In the genomic region with DNA sequence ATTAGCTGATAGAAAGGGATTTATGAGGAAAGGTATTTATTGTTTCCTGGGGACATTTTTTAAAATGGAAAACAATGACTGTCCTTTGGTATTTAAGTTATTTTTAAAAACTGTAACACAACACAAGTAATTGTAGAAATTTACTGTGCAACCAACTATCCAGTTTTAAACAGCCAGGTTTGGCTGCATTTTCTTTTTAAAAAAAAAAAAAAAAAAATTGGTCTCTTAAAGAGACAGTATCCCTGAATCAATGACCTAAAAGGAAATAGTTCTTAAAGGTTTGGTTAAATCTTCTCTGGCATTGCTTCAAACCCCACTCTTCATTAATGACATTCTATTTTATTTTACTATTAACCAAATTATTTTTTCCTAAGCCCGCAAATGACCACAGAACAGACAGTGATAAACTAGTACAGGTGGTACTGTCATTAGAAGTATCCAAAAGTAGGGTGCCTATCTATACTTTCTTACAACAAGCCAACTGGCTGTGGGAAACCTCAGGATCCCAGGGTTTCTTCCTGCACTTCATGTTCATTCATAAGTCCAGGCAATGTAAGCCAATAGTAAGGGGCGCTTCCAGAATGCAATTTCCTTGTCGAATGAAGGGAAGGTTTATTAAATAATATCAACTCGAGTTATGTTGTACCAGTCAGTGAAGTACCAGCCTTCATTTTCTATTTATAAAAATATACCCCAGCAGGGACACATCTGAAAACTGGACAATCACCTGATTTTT, we compare ENCODE assay signal across 10 mouse cellular contexts. TPM values are rescaled to one million over a fixed set of nuclear protein-coding genes. Genes with fewer than 3 reads are reported as not detected.
DNase-seq lines count a peak whose midpoint lies in the region; ATAC-seq and TF ChIP-seq lines count a peak whose summit lies in the region.
"Had no signal": no experiment of that assay in that cellular context is flagged by ENCODE, and none has a peak within 500 bp of the region (broad histone marks: within the 10 kb centered on the region; RNA-seq: fewer than 3 reads in every experiment).

No protein-coding gene starts in this region.

- peak overlapping the region; percentile 70 for H3K4me3 ChIP-seq in heart, embryonic 16.5 days (ENCODE audit: low read length)
- H3K4me3 ChIP-seq in heart, adult 2 months, result no peak overlapping the region
- H3K4me3 ChIP-seq in E14TG2a.4 (replicated peaks; ENCODE audit: low read length), result peak overlapping the region; percentile 70
- H3K4me3 ChIP-seq in embryonic facial prominence, embryonic 15.5 days (replicated peaks), result no peak overlapping the region
- H3K4me3 ChIP-seq in liver, embryonic 13.5 days (replicated peaks), result peak overlapping the region; percentile 63

- H3K27ac ChIP-seq in heart, embryonic 16.5 days (ENCODE audit: low read length), result peak overlapping the region; percentile 0; the same call in 1 of the 2 replicates
- no peak overlapping the region for H3K27ac ChIP-seq in heart, adult 2 months
- H3K27ac ChIP-seq in embryonic facial prominence, embryonic 15.5 days (replicated peaks), result no peak overlapping the region
- no peak overlapping the region for H3K27ac ChIP-seq in liver, embryonic 13.5 days

- intact Hi-C loops in heart, adult 2 months (cut with DNase I), result no loop called here

- TF ChIP-seq CTCF in heart, adult 2 months (IDR thresholded peaks at IDR 0.05), result no peak
- no peak for TF ChIP-seq CTCF in E14TG2a.4 (conservative IDR thresholded peaks at IDR 0.05; ENCODE audit: low read length)

- H3K79me2 ChIP-seq in heart, adult 2 months (replicated peaks; ENCODE audit: control insufficient read depth, insufficient read depth, low read length), result no peaks in the 10 kb centered on the region

- H3K9ac ChIP-seq in heart, embryonic 16.5 days (ENCODE audit: low read length), result peak overlapping the region; percentile 80
- no peak overlapping the region for H3K9ac ChIP-seq in heart, adult 2 months (ENCODE audit: low read depth, low read length)
- no peak overlapping the region for H3K9ac ChIP-seq in embryonic facial prominence, embryonic 15.5 days
- H3K9ac ChIP-seq in liver, embryonic 13.5 days, result peak overlapping the region; percentile 69

- H3K27me3 ChIP-seq in heart, embryonic 16.5 days (ENCODE audit: control insufficient read depth, insufficient read depth, low read length), result 0 out of 2 replicates have a peak, but pooled peaks cover 4% of the 10 kb centered on the region
- H3K27me3 ChIP-seq in heart, adult 2 months (ENCODE audit: control insufficient read depth, insufficient read depth, low read length), result peaks cover 3% of the 10 kb centered on the region; the same call in 1 of the 2 replicates
- H3K27me3 ChIP-seq in E14TG2a.4 (ENCODE audit: insufficient read depth, low read length), result peaks cover 2% of the 10 kb centered on the region; the same call in 1 of the 2 replicates
- peaks cover 21% of the 10 kb centered on the region for H3K27me3 ChIP-seq in embryonic facial prominence, embryonic 15.5 days
- no peaks in the 10 kb centered on the region for H3K27me3 ChIP-seq in liver, embryonic 13.5 days

- H3K36me3 ChIP-seq in heart, embryonic 16.5 days (ENCODE audit: control insufficient read depth, insufficient read depth), result no peaks in the 10 kb centered on the region
- no peaks in the 10 kb centered on the region for H3K36me3 ChIP-seq in heart, adult 2 months (ENCODE audit: control insufficient read depth, insufficient read depth, low read length)
- H3K36me3 ChIP-seq in E14TG2a.4 (ENCODE audit: insufficient read depth, low read length), result no peaks in the 10 kb centered on the region
- H3K36me3 ChIP-seq in embryonic facial prominence, embryonic 15.5 days, result no peaks in the 10 kb centered on the region
- H3K36me3 ChIP-seq in liver, embryonic 13.5 days, result no peaks in the 10 kb centered on the region

- ATAC-seq in heart, embryonic 16.5 days (replicated peaks; ENCODE audit: extremely low read depth, insufficient read depth, low FRiP score), result no peak
- ATAC-seq in embryonic facial prominence, embryonic 15.5 days (ENCODE audit: insufficient number of reproducible peaks, low FRiP score, low TSS enrichment, low read depth), result no peak
- ATAC-seq in liver, embryonic 13.5 days (ENCODE audit: low read depth), result no peak

- H3K9me3 ChIP-seq in heart, embryonic 16.5 days (replicated peaks; ENCODE audit: control insufficient read depth, low read length), result no peaks in the 10 kb centered on the region
- no peaks in the 10 kb centered on the region for H3K9me3 ChIP-seq in E14TG2a.4 (ENCODE audit: low read length)
- H3K9me3 ChIP-seq in embryonic facial prominence, embryonic 15.5 days (replicated peaks), result no peaks in the 10 kb centered on the region
- no peaks in the 10 kb centered on the region for H3K9me3 ChIP-seq in liver, embryonic 13.5 days (replicated peaks)

- no peak for TF ChIP-seq EP300 in heart, adult 2 months (IDR thresholded peaks at IDR 0.05; ENCODE audit: insufficient read depth, low read depth, low read length)

- 25% methylated on average over 4 of the region's 4 CpGs for WGBS in heart, embryonic 16.5 days
- WGBS in heart, adult 2 months, result 30% methylated on average over 4 of the region's 4 CpGs
- WGBS in embryonic facial prominence, embryonic 15.5 days, result 23% methylated on average over 4 of the region's 4 CpGs
- 25% methylated on average over 4 of the region's 4 CpGs for WGBS in liver, embryonic 13.5 days (ENCODE audit: insufficient replicate concordance)

- H3K4me1 ChIP-seq in heart, embryonic 16.5 days (ENCODE audit: control insufficient read depth, insufficient read depth, low read length), result 0 out of 2 replicates have a peak, but pooled peaks cover 3% of the 10 kb centered on the region
- H3K4me1 ChIP-seq in heart, adult 2 months (ENCODE audit: control insufficient read depth, insufficient read depth, low read length), result no peaks in the 10 kb centered on the region
- H3K4me1 ChIP-seq in E14TG2a.4 (replicated peaks; ENCODE audit: low read depth, low read length), result peaks cover 43% of the 10 kb centered on the region
- peaks cover 13% of the 10 kb centered on the region for H3K4me1 ChIP-seq in embryonic facial prominence, embryonic 15.5 days
- peaks cover 43% of the 10 kb centered on the region for H3K4me1 ChIP-seq in liver, embryonic 13.5 days (replicated peaks)

- TF ChIP-seq POLR2A in heart, adult 2 months (IDR thresholded peaks at IDR 0.05; ENCODE audit: insufficient read depth, low read depth, low read length), result no peak

- no peak for DNase-seq in heart, adult 2 months
- DNase-seq in liver, embryonic 13.5 days, result no peak
- no peak for DNase-seq in left cerebral cortex, adult 18-20 months (ENCODE audit: low spot score in 2 of 2)
- DNase-seq in urinary bladder, adult 18-20 months (ENCODE audit: low spot score in 2 of 2), result no peak
- no peak for DNase-seq in cerebellum, postnatal 4 days (ENCODE audit: low spot score in 2 of 2)
- DNase-seq: kidney, postnatal 10 days; lung, postnatal 4 days had no signal

- H3K4me2 ChIP-seq in heart, embryonic 16.5 days (ENCODE audit: low read depth, low read length), result peak overlapping the region; percentile 79
- H3K4me2 ChIP-seq in embryonic facial prominence, embryonic 15.5 days (replicated peaks), result peak overlapping the region; percentile 46; the same call in 1 of the 2 replicates
- H3K4me2 ChIP-seq in liver, embryonic 13.5 days, result peak overlapping the region; percentile 81

RNA-seq across cellular contexts. Expression of gene Lin28b, which starts 17.8 kb away (rescaled TPM):
- 2.7 and 3.6 TPM in 2 replicates for polyA plus RNA-seq in heart, embryonic 16.5 days (2015; fragmentation: Nextera tagmentation; extraction: Ambion mirVana)
- total RNA-seq in heart, adult 2 months (2021), result under 1 TPM in 1 of 2 experiments, not detected in 1; 0.16 TPM
- 0.06 and 0.09 TPM in 2 replicates for polyA plus RNA-seq in heart, adult 2 months (2012; rRNA removed)
- polyA plus RNA-seq in embryonic facial prominence, embryonic 15.5 days (2015; fragmentation: Nextera tagmentation; extraction: Ambion mirVana), result 0.39 and 0.68 TPM in 2 replicates
- polyA plus RNA-seq in liver, embryonic 13.5 days (2015; fragmentation: Nextera tagmentation; extraction: Ambion mirVana), result 11.2 and 14.1 TPM in 2 replicates
- total RNA-seq in left cerebral cortex, adult 18-20 months (2021), result 1 to 10 TPM; 5.3 to 5.6 TPM

Comparison
In these comparisons a context has a peak if more than half of its experiments do, and no peak if none do; other contexts are left out.
1. H3K4me3 ChIP-seq: peak in heart, embryonic 16.5 days (single experiment), E14TG2a.4 (single experiment) and liver, embryonic 13.5 days (single experiment); none in heart, adult 2 months (single experiment) and embryonic facial prominence, embryonic 15.5 days (single experiment).
2. H3K9ac ChIP-seq: peak in heart, embryonic 16.5 days (single experiment) and liver, embryonic 13.5 days (single experiment); none in heart, adult 2 months (single experiment) and embryonic facial prominence, embryonic 15.5 days (single experiment).
3. Peak in every context shown above with its lines, with median percentiles within 50 percentile points of each other: H3K4me2 ChIP-seq.